Mouse (Mus musculus) intestine, embryonic 15.5 days (tissue): ENCODE measurements around the gene Tmprss6. TPM values are rescaled to one million over a fixed set of nuclear protein-coding genes. Genes with fewer than 3 reads are reported as not detected.

ENCODE experiments used
- ATAC-seq: fragments of 200-750 bp; cut with Nextera tagmentation; 2 replicates; pipeline ENCODE4 v1.8.0; 2017; ENCODE audit warnings: moderate TSS enrichment, moderate library complexity
- H3K27ac ChIP-seq: fragments of 300-500 bp; sonication (generic); 2 replicates; pipeline ENCODE4 v1.5.1; 2015; ENCODE audit warnings: mild to moderate bottlenecking, inconsistent platforms
- H3K27me3 ChIP-seq: fragments of 300-500 bp; sonication (generic); replicated peaks from 2 replicates; pipeline ENCODE4 v1.6.1; 2015; ENCODE audit warnings: inconsistent platforms
- H3K36me3 ChIP-seq: fragments of 300-500 bp; sonication (generic); 2 replicates; pipeline ENCODE4 v1.6.1; 2015; ENCODE audit warnings: inconsistent platforms
- H3K4me1 ChIP-seq: fragments of 300-500 bp; sonication (generic); replicated peaks from 2 replicates; pipeline ENCODE4 v1.6.1; 2015; ENCODE audit warnings: inconsistent platforms
- H3K4me2 ChIP-seq: fragments of 300-500 bp; sonication (generic); replicated peaks from 2 replicates; pipeline ENCODE4 v1.6.1; 2015; ENCODE audit warnings: mild to moderate bottlenecking, inconsistent platforms
- H3K4me3 ChIP-seq: fragments of 300-500 bp; sonication (generic); replicated peaks from 2 replicates; pipeline ENCODE4 v1.5.1; 2015; ENCODE audit warnings: inconsistent platforms
- H3K9ac ChIP-seq: fragments of 300-500 bp; sonication (generic); 2 replicates; pipeline ENCODE4 v1.6.1; 2015; ENCODE audit warnings: inconsistent platforms
- H3K9me3 ChIP-seq: fragments of 300-500 bp; sonication (generic); 2 replicates; pipeline ENCODE4 v1.6.1; 2016; ENCODE audit warnings: inconsistent platforms
- WGBS: fragments of 180-500 bp; shearing (Covaris S2); methylation state at CpG from one replicate; pipeline ENCODE4 v1.1.7; 2015; 5-methylcytosine and 5-hydroxymethylcytosine counted together
- polyA plus RNA-seq: library from polyadenylated mRNA; unstranded; fragments of >200 nt; fragmentation: Nextera tagmentation; extraction: Ambion mirVana; gene quantifications from 2 replicates; pipeline ENCODE4 v1.2.1, GENCODE M21; 2015

The Tmprss6 gene
- polyA plus RNA-seq, 1 experiment from 2014 or later = 0.39 TPM

- Histone ChIP-seq H3K27me3 (peaks cover 30% of the 10 kb centered on the region; the same call in 1 of the 2 replicates), H3K4me2 (no peak overlapping the region), H3K36me3 (no peaks in the 10 kb centered on the region; the same call in 1 of the 2 replicates), H3K9me3 (no peaks in the 10 kb centered on the region), H3K9ac (no peak overlapping the region), H3K4me3 (no peak overlapping the region), H3K27ac (no peak overlapping the region), H3K4me1 (peaks cover 30% of the 10 kb centered on the region)
- 58% methylated on average over 8 of the region's 8 CpGs for WGBS
- ATAC-seq = no peak
Measured at GRCm38 (mm10) chr15:78438505-78438904, 29.9 kb downstream of the Tmprss6 start.

- H3K36me3 ChIP-seq = no peaks in the 10 kb centered on the region; the same call in 1 of the 2 replicates
- H3K9ac ChIP-seq = no peak overlapping the region
- no peaks in the 10 kb centered on the region for H3K9me3 ChIP-seq
- H3K4me2 ChIP-seq = 0 out of 2 replicates have a peak overlapping the region, but pooled peaks have one; percentile 74
- H3K27me3 ChIP-seq = peaks cover 30% of the 10 kb centered on the region; the same call in 1 of the 2 replicates
- H3K27ac ChIP-seq = 0 out of 2 replicates have a peak overlapping the region, but pooled peaks have one; percentile 81
- ATAC-seq = 0 out of 2 replicates have a peak, but pooled peaks have one; percentile 1
- 46% methylated on average over 4 of the region's 4 CpGs for WGBS
- peaks cover 30% of the 10 kb centered on the region for H3K4me1 ChIP-seq
- H3K4me3 ChIP-seq = no peak overlapping the region
Measured at GRCm38 (mm10) chr15:78438018-78438394, 30.4 kb downstream of the Tmprss6 start.

GRCm38 (mm10) chr15:78437237-78438017 lies 31.0 kb downstream of the Tmprss6 start:
- peak overlapping the region; percentile 27 for H3K4me3 ChIP-seq
- peak overlapping the region; percentile 74 for H3K4me2 ChIP-seq
- peaks cover 30% of the 10 kb centered on the region for H3K4me1 ChIP-seq
- H3K27ac ChIP-seq = peak overlapping the region; percentile 81
- WGBS = 17% methylated on average over 23 of the region's 23 CpGs
- H3K9me3 ChIP-seq = no peaks in the 10 kb centered on the region
- peak; percentile 52 for ATAC-seq
- H3K27me3 ChIP-seq = peaks cover 27% of the 10 kb centered on the region; the same call in 1 of the 2 replicates
- H3K36me3 ChIP-seq = no peaks in the 10 kb centered on the region; the same call in 1 of the 2 replicates
- H3K9ac ChIP-seq = peak overlapping the region; percentile 36

GRCm38 (mm10) chr15:78436380-78437192 lies 31.8 kb downstream of the Tmprss6 start:
- ATAC-seq = peak; percentile 83
- 10% methylated on average over 28 of the region's 32 CpGs for WGBS

GRCm38 (mm10) chr15:78435681-78436080 lies 32.8 kb downstream of the Tmprss6 start:
- Histone ChIP-seq H3K9me3 (no peaks in the 10 kb centered on the region), H3K4me3 (no peak overlapping the region), H3K27ac (no peak overlapping the region), H3K4me1 (peaks cover 34% of the 10 kb centered on the region), H3K9ac (no peak overlapping the region), H3K27me3 (peaks cover 27% of the 10 kb centered on the region; the same call in 1 of the 2 replicates), H3K4me2 (no peak overlapping the region), H3K36me3 (no peaks in the 10 kb centered on the region; the same call in 1 of the 2 replicates)
- WGBS = 85% methylated on average over 11 of the region's 11 CpGs
- no peak for ATAC-seq

More at GRCm38 (mm10) chr15:78436380-78437192, 31.8 kb downstream of the Tmprss6 start:
- peak overlapping the region; percentile 40 for H3K9ac ChIP-seq
- H3K27ac ChIP-seq = peak overlapping the region; percentile 81
- H3K4me1 ChIP-seq = peaks cover 33% of the 10 kb centered on the region
- H3K27me3 ChIP-seq = peaks cover 27% of the 10 kb centered on the region; the same call in 1 of the 2 replicates
- peak overlapping the region; percentile 74 for H3K4me2 ChIP-seq
- H3K4me3 ChIP-seq = peak overlapping the region; percentile 27
- H3K9me3 ChIP-seq = no peaks in the 10 kb centered on the region
- no peaks in the 10 kb centered on the region; the same call in 1 of the 2 replicates for H3K36me3 ChIP-seq

- no peak overlapping the region for H3K27ac ChIP-seq
- no peak overlapping the region for H3K4me2 ChIP-seq
- H3K36me3 ChIP-seq = no peaks in the 10 kb centered on the region; the same call in 1 of the 2 replicates
- H3K9ac ChIP-seq = no peak overlapping the region
- WGBS = 37% methylated on average over 6 of the region's 6 CpGs
- no peaks in the 10 kb centered on the region for H3K9me3 ChIP-seq
- no peak overlapping the region for H3K4me3 ChIP-seq
- peaks cover 34% of the 10 kb centered on the region for H3K4me1 ChIP-seq
- ATAC-seq = no peak
- H3K27me3 ChIP-seq = peaks cover 26% of the 10 kb centered on the region; the same call in 1 of the 2 replicates
Measured at GRCm38 (mm10) chr15:78434896-78435520, 33.4 kb downstream of the Tmprss6 start.

GRCm38 (mm10) chr15:78431541-78432121 lies 36.8 kb downstream of the Tmprss6 start:
- no peak overlapping the region for H3K27ac ChIP-seq
- H3K27me3 ChIP-seq = peaks cover 34% of the 10 kb centered on the region
- ATAC-seq = no peak
- no peak overlapping the region for H3K4me3 ChIP-seq
- H3K9ac ChIP-seq = no peak overlapping the region
- H3K36me3 ChIP-seq = no peaks in the 10 kb centered on the region; the same call in 1 of the 2 replicates
- 76% methylated on average over 7 of the region's 7 CpGs for WGBS
- peaks cover 17% of the 10 kb centered on the region for H3K4me1 ChIP-seq
- H3K4me2 ChIP-seq = no peak overlapping the region
- no peaks in the 10 kb centered on the region for H3K9me3 ChIP-seq

- peaks cover 10% of the 10 kb centered on the region for H3K4me1 ChIP-seq
- WGBS = 82% methylated on average over 10 of the region's 10 CpGs
- H3K9ac ChIP-seq = no peak overlapping the region
- no peak overlapping the region for H3K4me2 ChIP-seq
- H3K27me3 ChIP-seq = peaks cover 32% of the 10 kb centered on the region
- no peak for ATAC-seq
- no peak overlapping the region for H3K27ac ChIP-seq
- no peaks in the 10 kb centered on the region; the same call in 1 of the 2 replicates for H3K36me3 ChIP-seq
- no peaks in the 10 kb centered on the region for H3K9me3 ChIP-seq
- no peak overlapping the region for H3K4me3 ChIP-seq
Measured at GRCm38 (mm10) chr15:78430874-78431273, 37.6 kb downstream of the Tmprss6 start.

- ATAC-seq = no peak
- Histone ChIP-seq H3K36me3 (no peaks in the 10 kb centered on the region; the same call in 1 of the 2 replicates), H3K9me3 (no peaks in the 10 kb centered on the region), H3K4me3 (peak overlapping the region; percentile 57; the same call in 1 of the 2 replicates), H3K9ac (no peak overlapping the region), H3K4me2 (peak overlapping the region; percentile 71), H3K27ac (no peak overlapping the region), H3K4me1 (peaks cover 10% of the 10 kb centered on the region), H3K27me3 (peaks cover 31% of the 10 kb centered on the region)
- WGBS = 78% methylated on average over 13 of the region's 13 CpGs
Measured at GRCm38 (mm10) chr15:78429871-78430622, 38.4 kb downstream of the Tmprss6 start.

GRCm38 (mm10) chr15:78429139-78429459 lies 39.3 kb downstream of the Tmprss6 start:
- Histone ChIP-seq H3K9me3 (no peaks in the 10 kb centered on the region), H3K36me3 (no peaks in the 10 kb centered on the region; the same call in 1 of the 2 replicates), H3K27me3 (peaks cover 40% of the 10 kb centered on the region), H3K9ac (peak overlapping the region; percentile 56), H3K4me1 (peaks cover 10% of the 10 kb centered on the region), H3K4me2 (peak overlapping the region; percentile 71), H3K4me3 (peak overlapping the region; percentile 57), H3K27ac (peak overlapping the region; percentile 68)
- ATAC-seq = no peak
- 21% methylated on average over 3 of the region's 3 CpGs for WGBS
